Mouse (Mus musculus): Measurements from ENCODE around the gene Tbc1d14.
A peak's percentile ranks its signal among the peaks of the same experiment; 100 is the strongest.

The Tbc1d14 gene

DNA sequence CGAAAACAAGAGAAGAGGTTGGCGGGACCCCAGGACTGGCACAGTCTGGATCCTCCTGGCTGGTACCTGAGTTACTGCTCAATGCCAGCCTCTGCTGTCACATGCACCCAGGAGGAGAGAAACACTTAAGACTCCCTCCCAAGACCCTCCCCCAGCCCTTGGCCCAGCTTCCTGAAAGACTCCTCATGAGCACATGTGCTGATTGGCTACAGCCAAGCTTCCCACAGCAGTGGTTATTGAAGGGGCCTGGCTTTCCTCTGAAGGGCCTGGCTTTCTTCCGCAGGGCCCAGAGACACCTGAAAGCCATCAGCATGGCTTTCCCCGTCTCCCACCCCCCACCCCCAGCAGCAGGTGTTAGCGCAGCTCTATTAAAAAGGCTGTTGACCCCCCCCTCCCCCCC is at the start of gene Tbc1d14:
Gene Tbc1d14 (minus strand): TSS at position 101 of the 400 bp plus-strand sequence.
- DNase-seq: no peak

DNA sequence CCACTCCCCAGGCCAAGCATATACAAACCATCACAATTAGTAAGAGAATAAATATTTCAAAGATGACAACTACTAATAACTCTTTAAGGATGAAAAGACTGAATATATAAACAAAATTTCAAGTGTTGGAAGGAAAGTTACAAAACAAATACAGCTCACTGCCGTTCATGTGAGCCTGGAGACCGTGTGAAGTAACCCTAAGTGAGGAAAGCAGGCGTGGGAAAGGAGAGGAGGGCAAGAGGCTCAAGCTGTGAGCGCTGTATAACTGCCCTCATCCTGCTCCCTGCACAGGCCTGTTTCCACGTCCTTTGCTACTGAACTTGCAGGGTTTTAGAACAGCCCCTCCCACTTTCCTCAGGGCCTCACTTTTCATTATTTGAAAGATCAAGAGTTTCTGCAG is 32.5 kb upstream of the Tbc1d14 start:
- no peak for DNase-seq

DNA sequence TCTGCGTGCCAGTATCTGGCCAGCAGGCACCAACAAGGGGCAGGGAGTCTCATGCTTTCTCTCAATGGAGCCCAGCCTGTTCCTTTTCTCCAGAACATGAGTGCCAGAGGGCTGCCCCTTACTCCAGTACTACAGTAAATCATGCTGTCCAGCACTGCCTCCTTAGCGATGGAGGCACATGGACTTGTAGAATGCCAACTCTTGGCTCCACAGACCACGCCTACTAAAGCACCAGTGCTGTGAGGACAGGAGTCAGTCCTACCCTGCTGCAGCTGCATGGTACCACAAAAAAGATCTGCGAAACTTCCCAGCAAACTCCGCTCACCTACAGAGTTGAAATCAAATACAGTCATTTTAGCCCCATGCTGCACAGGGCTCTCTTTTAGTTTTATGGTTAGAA is 30.6 kb upstream of the Tbc1d14 start:
- no peak for DNase-seq

- DNase-seq: no peak
Measured at GRCm38 (mm10) chr5:36621058-36621449, 28.0 kb upstream of the Tbc1d14 start.

DNA sequence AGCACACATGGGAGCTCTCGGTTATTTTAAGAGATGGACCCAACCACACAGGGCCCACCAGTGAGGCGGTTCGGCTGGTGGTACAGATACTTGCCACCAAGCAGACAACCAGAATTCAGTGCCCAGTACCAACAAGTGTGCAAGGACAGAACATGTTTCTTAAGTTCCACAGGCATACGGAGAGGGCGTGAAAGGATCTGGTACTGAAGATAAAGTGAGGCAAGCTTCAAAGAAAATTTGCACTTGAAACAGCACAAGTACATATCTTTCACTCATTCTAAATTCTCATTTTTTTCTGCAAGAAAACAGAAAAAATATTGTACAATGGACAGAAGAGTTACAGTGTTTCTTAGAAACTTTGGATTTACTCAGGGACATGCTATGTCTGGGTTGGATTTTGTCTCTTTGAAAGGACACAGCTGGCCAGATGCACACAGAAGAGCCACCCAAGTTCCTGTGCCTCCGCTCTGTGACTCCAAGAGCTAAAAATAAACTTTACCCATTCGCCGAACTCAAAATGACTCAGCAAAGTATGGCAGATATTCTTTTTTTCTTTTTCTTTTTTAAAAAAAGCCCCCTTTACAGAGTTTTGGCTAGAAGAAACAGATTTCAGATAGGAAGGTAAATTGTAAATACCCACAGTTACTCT is 27.5 kb upstream of the Tbc1d14 start:
- no peak for DNase-seq

GRCm38 (mm10) chr5:36618890-36619289 is 25.8 kb upstream of the Tbc1d14 start:
- DNase-seq: no peak

DNA sequence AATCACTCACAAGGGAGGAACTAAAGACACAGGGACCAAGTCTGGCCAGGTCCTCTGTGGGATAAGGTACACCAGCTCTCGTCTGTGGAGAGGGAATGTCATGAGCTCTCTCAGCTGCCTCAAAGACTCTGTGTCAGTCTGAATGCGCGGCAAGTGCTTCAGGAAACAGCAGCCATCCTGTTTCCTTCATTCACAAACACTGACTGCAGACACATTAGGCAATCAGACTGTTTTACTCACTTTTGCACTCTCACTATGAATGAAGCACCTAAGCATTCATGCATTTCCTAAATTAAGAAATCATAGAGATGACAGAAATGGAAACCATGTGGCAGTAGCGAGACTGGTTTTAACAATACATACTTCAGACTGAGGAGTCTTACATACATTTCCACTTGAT is 25.3 kb upstream of the Tbc1d14 start:
- DNase-seq: no peak

- DNase-seq: no peak
Measured at GRCm38 (mm10) chr5:36614124-36614523, 21.0 kb upstream of the Tbc1d14 start.

- no peak for DNase-seq
Measured at GRCm38 (mm10) chr5:36608939-36609499, 15.9 kb upstream of the Tbc1d14 start.

- peak; percentile 79 to 84 for DNase-seq
Measured at GRCm38 (mm10) chr5:36603031-36603430, 10.0 kb upstream of the Tbc1d14 start.

DNA sequence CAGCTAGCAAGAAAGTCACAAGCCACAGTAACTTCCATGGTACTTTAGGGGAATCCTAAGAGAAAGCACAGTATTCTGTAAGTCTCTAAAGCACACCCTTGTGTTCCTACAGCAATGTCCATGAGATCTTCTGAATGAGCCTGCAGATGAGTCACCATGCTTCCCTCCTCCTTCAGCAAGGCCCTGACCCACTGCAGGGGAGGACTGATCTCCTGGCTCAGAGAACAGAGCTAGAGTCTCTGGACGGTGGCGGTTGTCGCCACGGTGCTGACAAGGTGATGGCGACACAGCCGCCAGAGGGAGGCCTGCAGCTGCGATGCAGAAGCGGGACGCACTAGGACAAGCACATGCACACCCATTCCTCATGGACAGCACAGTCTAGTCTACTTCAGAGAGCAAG is 9.0 kb upstream of the Tbc1d14 start:
- no peak for DNase-seq

DNA sequence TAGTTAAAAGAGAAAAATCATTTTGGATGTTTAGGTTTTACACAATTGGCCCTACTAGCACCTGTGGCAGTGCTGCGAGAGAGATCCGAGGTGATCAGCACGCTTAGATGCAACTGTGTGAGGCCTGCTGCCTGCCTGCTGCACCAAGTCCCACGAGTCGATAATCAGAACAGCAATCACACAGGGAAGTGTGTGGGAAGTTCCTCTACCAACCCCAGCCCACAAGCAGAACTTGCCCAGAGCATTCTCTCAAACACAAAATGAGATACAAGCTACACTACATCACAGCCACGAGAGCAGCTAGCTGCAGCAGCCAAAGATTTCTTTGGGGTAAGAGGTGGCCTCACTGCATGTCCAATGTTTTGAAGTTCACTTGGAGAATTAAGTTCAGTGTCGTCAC is 8.4 kb upstream of the Tbc1d14 start:
- no peak for DNase-seq

- DNase-seq: no peak
Measured at GRCm38 (mm10) chr5:36598883-36599282, 5.8 kb upstream of the Tbc1d14 start.

- DNase-seq: peak; percentile 30 to 41
Measured at GRCm38 (mm10) chr5:36597653-36598052, 4.6 kb upstream of the Tbc1d14 start.

- no peak for DNase-seq
Measured at GRCm38 (mm10) chr5:36596225-36596624, 3.1 kb upstream of the Tbc1d14 start.

DNA sequence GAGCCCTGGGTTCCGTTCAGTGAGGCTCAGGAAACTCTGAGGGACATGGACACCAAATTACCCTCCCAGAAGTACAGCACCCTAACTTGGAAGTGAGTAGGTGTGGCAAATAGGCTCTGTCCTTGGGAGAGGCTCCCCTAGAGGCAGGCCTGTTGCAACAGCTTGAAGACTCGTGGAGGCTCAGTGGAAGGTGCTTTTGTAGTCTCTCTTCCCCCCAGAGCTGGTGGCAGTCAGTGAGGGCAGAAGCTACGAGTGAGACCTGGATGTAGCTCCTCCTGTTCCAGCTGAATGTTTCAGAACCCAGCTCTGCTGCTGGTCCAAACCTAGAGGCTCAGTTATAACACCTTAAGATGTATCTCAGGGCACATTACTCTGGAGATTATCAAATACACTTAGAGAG is 2.0 kb upstream of the Tbc1d14 start:
- no peak for DNase-seq

DNA sequence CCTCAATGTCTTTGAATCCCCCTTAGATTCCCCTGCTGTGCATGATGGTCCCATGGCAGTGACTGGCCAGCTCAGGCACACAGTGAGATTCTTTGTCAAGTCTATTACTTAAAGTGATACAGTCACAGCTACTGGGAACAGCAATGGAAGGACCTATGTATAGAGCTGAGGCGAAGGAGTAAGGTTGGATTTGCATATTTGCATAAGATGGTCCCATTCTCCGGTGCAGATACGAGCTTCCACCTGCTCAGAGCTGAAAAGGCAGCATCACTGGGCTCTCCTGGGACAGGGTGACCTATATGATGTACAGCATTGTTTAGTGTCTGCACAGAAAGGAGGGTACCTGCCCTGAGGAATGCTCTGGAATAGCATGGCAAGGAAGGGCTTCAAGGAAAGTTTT is 1.3 kb upstream of the Tbc1d14 start:
- no peak for DNase-seq

DNA sequence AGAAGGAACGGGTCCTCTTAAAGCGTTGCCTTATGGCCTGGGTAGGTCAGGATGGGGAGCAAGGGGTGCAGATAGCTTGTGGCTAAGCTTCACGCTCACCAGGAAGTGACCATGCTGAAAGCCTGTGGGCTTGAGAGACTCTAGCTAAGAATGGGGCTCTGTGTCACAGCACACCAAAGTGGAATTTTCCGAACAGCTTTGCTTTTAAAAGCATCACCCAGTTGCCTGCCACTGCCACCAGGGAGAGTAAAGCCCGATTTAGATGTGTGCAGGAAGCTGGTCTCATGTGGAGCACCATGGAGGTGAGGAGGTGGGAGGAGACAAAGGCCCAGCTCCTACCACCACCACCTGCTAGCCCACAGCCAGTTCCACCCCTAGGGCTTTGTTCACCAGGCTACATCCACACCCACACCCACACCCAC is 2.6 kb downstream of the Tbc1d14 start:
- no peak for DNase-seq

- DNase-seq: no peak
Measured at GRCm38 (mm10) chr5:36584299-36584698, 8.8 kb downstream of the Tbc1d14 start.

GRCm38 (mm10) chr5:36581924-36582642 is 11.0 kb downstream of the Tbc1d14 start:
- peak; percentile 98 for DNase-seq

GRCm38 (mm10) chr5:36581259-36581923 is 11.7 kb downstream of the Tbc1d14 start:
- DNase-seq: no peak

DNA sequence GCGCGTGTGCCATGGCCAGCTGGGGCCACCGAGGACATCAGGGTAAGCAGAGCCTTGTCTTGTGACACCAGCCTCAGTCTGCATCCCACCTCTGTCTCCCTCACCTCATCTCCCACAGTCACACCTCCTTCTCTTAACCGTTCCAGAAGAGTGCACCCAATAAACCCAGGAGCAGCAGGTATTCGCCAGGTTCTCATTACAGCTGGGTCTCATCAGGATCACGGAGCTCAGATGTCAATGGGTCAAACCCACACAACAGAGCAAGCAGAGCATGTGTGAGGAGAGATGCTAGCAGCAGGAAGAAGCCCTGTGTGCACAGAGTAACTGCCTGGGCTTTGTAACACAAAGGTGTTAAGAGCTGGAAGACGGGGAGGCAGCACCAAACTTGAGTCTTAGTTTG is 13.1 kb downstream of the Tbc1d14 start:
- no peak for DNase-seq

DNA sequence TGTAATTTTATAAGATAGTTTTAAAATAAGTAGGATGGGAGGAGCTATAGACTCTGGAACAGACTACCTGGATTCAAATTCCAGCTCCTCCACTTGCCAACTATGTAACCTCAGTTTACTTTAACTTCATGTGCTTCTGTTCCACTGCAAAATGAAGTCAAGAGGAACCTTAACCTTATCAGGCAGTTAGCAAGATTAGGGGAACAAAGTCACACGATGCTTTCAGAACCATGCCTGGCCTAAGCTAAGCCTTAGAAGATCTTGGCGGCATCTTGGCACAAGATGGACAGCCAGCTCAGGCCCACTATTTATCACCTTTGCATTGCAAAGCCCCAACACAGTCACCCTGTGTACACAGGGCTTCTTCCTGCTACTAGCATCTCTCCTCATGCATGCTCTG is 14.1 kb downstream of the Tbc1d14 start:
- DNase-seq: no peak

DNA sequence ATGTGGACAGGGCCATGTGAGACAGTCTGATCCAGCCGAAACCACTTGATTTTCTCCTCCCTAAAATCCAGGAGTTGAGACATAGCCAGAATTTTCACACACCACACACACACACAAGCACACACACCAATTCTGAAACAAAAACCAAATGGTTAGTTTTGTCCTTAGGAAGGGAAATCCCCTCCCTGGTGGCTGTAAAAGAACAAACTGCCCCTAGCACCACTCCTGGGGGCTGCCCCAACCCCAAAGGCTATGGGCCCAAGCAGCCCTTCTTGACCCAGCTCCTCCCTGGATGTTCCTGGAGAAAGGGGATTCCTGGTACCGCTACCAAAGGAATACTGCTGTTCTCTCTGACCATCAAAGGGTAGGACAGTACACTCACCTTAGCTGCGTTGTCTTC is 16.6 kb downstream of the Tbc1d14 start:
- no peak for DNase-seq
